17 mouse cellular contexts compared by ENCODE assay signal in genomic region chr8:125686221-125686865, GRCm38 (mm10). TPM values are rescaled to one million over a fixed set of nuclear protein-coding genes. Genes with fewer than 3 reads are reported as not detected.
DNase-seq lines count a peak whose midpoint lies in the region; ATAC-seq lines count a peak whose summit lies in the region.
"Had no signal": no experiment of that assay in that cellular context is flagged by ENCODE, and none has a peak within 500 bp of the region (broad histone marks: within the 10 kb centered on the region; RNA-seq: fewer than 3 reads in every experiment).

No protein-coding gene starts in this region.

- no peak for ATAC-seq in embryonic facial prominence, embryonic 14.5 days (ENCODE audit: low read depth)
- no peak for ATAC-seq in kidney, embryonic 14.5 days (ENCODE audit: low FRiP score, low TSS enrichment)
- ATAC-seq: forebrain, embryonic 16.5 days; Patski had no signal

- peak; percentile 41 for DNase-seq in embryonic facial prominence, embryonic 14.5 days (ENCODE audit: low spot score)
- DNase-seq in embryonic facial prominence, embryonic 10.5 days (ENCODE audit: low spot score) = no peak
- peak; percentile 54 for DNase-seq in kidney, adult 11 months
- peak; percentile 24 for DNase-seq in ovary, postnatal 36 days (ENCODE audit: low spot score)
- DNase-seq in ovary, postnatal 14 days (ENCODE audit: low spot score) = no peak
- no peak for DNase-seq in natural killer cell, adult 2 months (ENCODE audit: low spot score in 2 of 2)
- DNase-seq in embryo, embryonic 10 days (ENCODE audit: low spot score) = no peak
- DNase-seq: cerebellum, adult 18-20 months; lung, postnatal 4 days; right cerebral cortex, postnatal 25 days had no signal

- H3K36me3 ChIP-seq in embryonic facial prominence, embryonic 14.5 days (ENCODE audit: control insufficient read depth, insufficient read depth, low read length) = no peaks in the 10 kb centered on the region
- no peaks in the 10 kb centered on the region for H3K36me3 ChIP-seq in embryonic facial prominence, embryonic 10.5 days (replicated peaks)
- no peaks in the 10 kb centered on the region for H3K36me3 ChIP-seq in kidney, embryonic 14.5 days (ENCODE audit: control insufficient read depth, insufficient read depth, low read length)
- H3K36me3 ChIP-seq: hindbrain, embryonic 15.5 days; liver, embryonic 15.5 days; midbrain, embryonic 12.5 days had no signal

- 62% methylated on average over 9 of the region's 9 CpGs for WGBS in embryonic facial prominence, embryonic 14.5 days
- 88% methylated on average over 9 of the region's 9 CpGs for WGBS in embryonic facial prominence, embryonic 10.5 days
- 62% methylated on average over 9 of the region's 9 CpGs for WGBS in kidney, embryonic 14.5 days

- H3K9ac ChIP-seq in embryonic facial prominence, embryonic 14.5 days (ENCODE audit: low read depth, low read length) = no peak overlapping the region
- no peak overlapping the region for H3K9ac ChIP-seq in kidney, embryonic 14.5 days (ENCODE audit: low read depth, low read length)
- H3K9ac ChIP-seq: hindbrain, embryonic 15.5 days; liver, embryonic 15.5 days; midbrain, embryonic 12.5 days had no signal

- no peaks in the 10 kb centered on the region for H3K27me3 ChIP-seq in embryonic facial prominence, embryonic 14.5 days (replicated peaks; ENCODE audit: control insufficient read depth, insufficient read depth, low read length)
- no peaks in the 10 kb centered on the region; the same call in none of the 2 replicates for H3K27me3 ChIP-seq in embryonic facial prominence, embryonic 10.5 days (replicated peaks; ENCODE audit: low read depth, poor library complexity, severe bottlenecking)
- no peaks in the 10 kb centered on the region for H3K27me3 ChIP-seq in kidney, embryonic 14.5 days (ENCODE audit: control insufficient read depth, insufficient read depth, low read length)
- H3K27me3 ChIP-seq: hindbrain, embryonic 15.5 days; liver, embryonic 15.5 days; midbrain, embryonic 12.5 days; Patski had no signal

- H3K4me3 ChIP-seq in embryonic facial prominence, embryonic 14.5 days (ENCODE audit: low read depth, low read length) = no peak overlapping the region
- no peak overlapping the region for H3K4me3 ChIP-seq in embryonic facial prominence, embryonic 10.5 days
- H3K4me3 ChIP-seq in kidney, embryonic 14.5 days (ENCODE audit: low read length) = no peak overlapping the region
- H3K4me3 ChIP-seq: hindbrain, embryonic 15.5 days; liver, embryonic 15.5 days; midbrain, embryonic 12.5 days; myocyte had no signal

- H3K9me3 ChIP-seq in embryonic facial prominence, embryonic 14.5 days (ENCODE audit: control insufficient read depth, low read length) = no peaks in the 10 kb centered on the region
- H3K9me3 ChIP-seq in embryonic facial prominence, embryonic 10.5 days = no peaks in the 10 kb centered on the region
- H3K9me3 ChIP-seq in kidney, embryonic 14.5 days (ENCODE audit: control insufficient read depth, low read length) = no peaks in the 10 kb centered on the region
- H3K9me3 ChIP-seq: hindbrain, embryonic 15.5 days; liver, embryonic 15.5 days; midbrain, embryonic 12.5 days had no signal

- H3K4me1 ChIP-seq in embryonic facial prominence, embryonic 14.5 days (ENCODE audit: control insufficient read depth, insufficient read depth, low read length) = no peaks in the 10 kb centered on the region; the same call in 1 of the 2 replicates
- H3K4me1 ChIP-seq in embryonic facial prominence, embryonic 10.5 days = peaks cover 12% of the 10 kb centered on the region
- H3K4me1 ChIP-seq in kidney, embryonic 14.5 days (ENCODE audit: control insufficient read depth, insufficient read depth, low read length) = peaks cover 8% of the 10 kb centered on the region; the same call in 1 of the 2 replicates
- H3K4me1 ChIP-seq: liver, embryonic 15.5 days had no signal

- no peak overlapping the region for H3K4me2 ChIP-seq in embryonic facial prominence, embryonic 14.5 days (ENCODE audit: low read depth, low read length)
- no peak overlapping the region for H3K4me2 ChIP-seq in kidney, embryonic 14.5 days (replicated peaks; ENCODE audit: low read depth, low read length)
- H3K4me2 ChIP-seq: hindbrain, embryonic 15.5 days; liver, embryonic 15.5 days; midbrain, embryonic 12.5 days had no signal

- no peak overlapping the region for H3K27ac ChIP-seq in embryonic facial prominence, embryonic 14.5 days (replicated peaks; ENCODE audit: low read depth, low read length)
- no peak overlapping the region for H3K27ac ChIP-seq in embryonic facial prominence, embryonic 10.5 days (replicated peaks)
- H3K27ac ChIP-seq in kidney, embryonic 14.5 days (ENCODE audit: low read depth, low read length) = no peak overlapping the region
- H3K27ac ChIP-seq: hindbrain, embryonic 15.5 days; liver, embryonic 15.5 days; midbrain, embryonic 12.5 days had no signal

RNA-seq across cellular contexts. Expression of gene Map10, which starts 16.7 kb away (rescaled TPM):
- 6.7 and 7.8 TPM in 2 replicates for polyA plus RNA-seq in embryonic facial prominence, embryonic 14.5 days (2014; fragmentation: Nextera tagmentation; extraction: Ambion mirVana)
- polyA plus RNA-seq in embryonic facial prominence, embryonic 10.5 days (2016; fragmentation: Nextera tagmentation; extraction: Ambion mirVana) = 5.7 and 7.0 TPM in 2 replicates
- polyA plus RNA-seq in kidney, embryonic 14.5 days (2014; fragmentation: Nextera tagmentation; extraction: Ambion mirVana) = 4.5 and 6.8 TPM in 2 replicates
- polyA plus RNA-seq: myocyte, Patski had no signal

RNA-seq across cellular contexts. Expression of gene Ntpcr, which starts 43.4 kb away (rescaled TPM):
- 38.5 and 39.5 TPM in 2 replicates for polyA plus RNA-seq in embryonic facial prominence, embryonic 14.5 days (2014; fragmentation: Nextera tagmentation; extraction: Ambion mirVana)
- 18.8 and 19.3 TPM in 2 replicates for polyA plus RNA-seq in embryonic facial prominence, embryonic 10.5 days (2016; fragmentation: Nextera tagmentation; extraction: Ambion mirVana)
- polyA plus RNA-seq in kidney, embryonic 14.5 days (2014; fragmentation: Nextera tagmentation; extraction: Ambion mirVana) = 28.5 and 29.3 TPM in 2 replicates

Comparison
In these comparisons a context has a peak if more than half of its experiments do, and no peak if none do; other contexts are left out.
1. DNase-seq: peak in embryonic facial prominence, embryonic 14.5 days (single experiment), kidney, adult 11 months (single experiment) and ovary, postnatal 36 days (single experiment); none in embryonic facial prominence, embryonic 10.5 days (single experiment), ovary, postnatal 14 days (single experiment), natural killer cell, adult 2 months (0 of 2) and embryo, embryonic 10 days (single experiment).